Mouse (Mus musculus): ENCODE results near the gene Medag. TPM values are rescaled to one million over a fixed set of nuclear protein-coding genes. Genes with fewer than 3 reads are reported as not detected.

The Medag gene
- polyA plus RNA-seq, 1 experiment, result not detected

- TF ChIP-seq TAL1 (IDR thresholded peaks at IDR 0.05; ENCODE audit: low read length) (no peak), GATA1 (IDR thresholded peaks at IDR 0.05; ENCODE audit: low read length) (no peak)
- Histone ChIP-seq H3K9me3 (ENCODE audit: control insufficient read depth, low read length) (no peaks in the 10 kb centered on the region), H3K36me3 (ENCODE audit: control insufficient read depth) (no peaks in the 10 kb centered on the region), H3K27me3 (ENCODE audit: control insufficient read depth) (no peaks in the 10 kb centered on the region), H3K4me1 (ENCODE audit: control insufficient read depth) (peaks cover 35% of the 10 kb centered on the region), H3K4me3 (replicated peaks) (no peak overlapping the region)
Observed at GRCm38 (mm10) chr5:149434141-149434690, 22.7 kb downstream of the Medag start.

DNA sequence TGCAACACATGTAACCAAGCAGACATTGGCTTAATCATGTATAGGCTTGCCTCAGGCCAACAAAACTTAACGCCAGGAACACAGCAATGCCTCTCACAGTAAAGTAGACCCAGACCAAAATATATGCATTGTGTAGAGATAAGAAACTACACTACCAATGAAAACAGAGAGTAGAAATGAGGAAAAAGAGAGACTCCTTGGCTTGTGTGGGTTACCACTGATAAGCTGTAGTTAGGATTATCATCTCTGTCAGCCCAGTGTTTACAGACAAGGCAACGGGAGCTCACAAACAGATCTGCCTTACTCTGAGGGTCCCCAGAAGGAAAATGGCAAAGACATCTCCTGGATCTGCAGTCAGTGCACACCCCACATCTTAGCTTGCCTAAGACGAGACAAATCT lies 25.0 kb downstream of the Medag start:
- Histone ChIP-seq H3K27me3 (ENCODE audit: control insufficient read depth) (peaks cover 10% of the 10 kb centered on the region), H3K36me3 (ENCODE audit: control insufficient read depth) (no peaks in the 10 kb centered on the region), H3K4me1 (ENCODE audit: control insufficient read depth) (peaks cover 54% of the 10 kb centered on the region), H3K4me3 (replicated peaks) (no peak overlapping the region), H3K9me3 (ENCODE audit: control insufficient read depth, low read length) (no peaks in the 10 kb centered on the region)
- TF ChIP-seq GATA1 (IDR thresholded peaks at IDR 0.05; ENCODE audit: low read length) (no peak), TAL1 (IDR thresholded peaks at IDR 0.05; ENCODE audit: low read length) (no peak)

- Histone ChIP-seq H3K9me3 (ENCODE audit: control insufficient read depth, low read length) (no peaks in the 10 kb centered on the region), H3K4me1 (ENCODE audit: control insufficient read depth) (peaks cover 54% of the 10 kb centered on the region), H3K4me3 (replicated peaks) (no peak overlapping the region), H3K36me3 (ENCODE audit: control insufficient read depth) (no peaks in the 10 kb centered on the region), H3K27me3 (ENCODE audit: control insufficient read depth) (peaks cover 15% of the 10 kb centered on the region)
- TF ChIP-seq GATA1 (IDR thresholded peaks at IDR 0.05; ENCODE audit: low read length) (no peak), TAL1 (IDR thresholded peaks at IDR 0.05; ENCODE audit: low read length) (no peak)
Observed at GRCm38 (mm10) chr5:149437150-149437549, 25.6 kb downstream of the Medag start.

DNA sequence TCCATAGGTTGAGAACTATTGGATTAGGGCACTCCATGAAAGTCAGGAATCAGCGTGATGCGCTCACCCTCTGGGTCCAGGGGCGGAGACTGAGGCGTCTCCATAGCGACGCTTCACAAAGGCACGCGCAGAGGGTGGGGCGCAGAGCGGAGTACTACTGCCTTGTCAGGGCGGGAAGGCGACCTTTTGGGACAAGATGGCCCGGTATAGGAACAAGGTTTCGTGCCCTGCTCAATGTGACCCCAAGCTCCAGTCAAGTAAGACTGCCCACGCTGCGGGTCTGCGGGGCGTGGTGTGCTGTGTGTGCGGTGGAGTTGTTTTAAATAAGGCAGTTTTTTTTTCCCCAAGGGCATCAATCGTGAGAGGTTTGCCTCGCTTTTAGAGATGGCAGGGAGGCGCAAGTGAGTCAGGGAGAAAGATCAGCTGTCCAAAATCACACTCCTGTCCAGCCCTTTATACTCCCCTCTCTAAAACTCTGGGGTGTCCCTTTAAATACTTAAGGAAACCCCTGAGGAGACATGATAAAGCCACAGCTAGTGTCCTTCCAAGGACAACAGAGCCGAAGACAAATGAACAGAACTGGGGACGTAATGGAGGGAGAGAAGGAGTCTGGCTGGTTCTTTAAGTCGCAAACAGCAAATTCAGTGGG lies 28.1 kb downstream of the Medag start, which contains the start of gene Tex26:
Gene Tex26 (plus strand): TSS at position 130 of the 649 bp plus-strand sequence.
- no peak for TF ChIP-seq GATA1 (IDR thresholded peaks at IDR 0.05; ENCODE audit: low read length)
- no peak for TF ChIP-seq TAL1 (IDR thresholded peaks at IDR 0.05; ENCODE audit: low read length)
- Histone ChIP-seq H3K4me3 (replicated peaks) (peak within 1 kb of the TSS; percentile 56), H3K9me3 (ENCODE audit: control insufficient read depth, low read length) (no peaks in the 10 kb centered on the region), H3K4me1 (ENCODE audit: control insufficient read depth) (peaks cover 47% of the 10 kb centered on the region), H3K27me3 (ENCODE audit: control insufficient read depth) (peaks cover 15% of the 10 kb centered on the region), H3K36me3 (ENCODE audit: control insufficient read depth) (no peaks in the 10 kb centered on the region)

GRCm38 (mm10) chr5:149440180-149440573 lies 28.6 kb downstream of the Medag start:
- Histone ChIP-seq H3K9me3 (ENCODE audit: control insufficient read depth, low read length) (no peaks in the 10 kb centered on the region), H3K4me1 (ENCODE audit: control insufficient read depth) (peaks cover 45% of the 10 kb centered on the region), H3K36me3 (ENCODE audit: control insufficient read depth) (no peaks in the 10 kb centered on the region), H3K27me3 (ENCODE audit: control insufficient read depth) (peaks cover 15% of the 10 kb centered on the region), H3K4me3 (replicated peaks) (peak overlapping the region; percentile 56)
- TF ChIP-seq GATA1 (IDR thresholded peaks at IDR 0.05; ENCODE audit: low read length) (no peak), TAL1 (IDR thresholded peaks at IDR 0.05; ENCODE audit: low read length) (no peak)

DNA sequence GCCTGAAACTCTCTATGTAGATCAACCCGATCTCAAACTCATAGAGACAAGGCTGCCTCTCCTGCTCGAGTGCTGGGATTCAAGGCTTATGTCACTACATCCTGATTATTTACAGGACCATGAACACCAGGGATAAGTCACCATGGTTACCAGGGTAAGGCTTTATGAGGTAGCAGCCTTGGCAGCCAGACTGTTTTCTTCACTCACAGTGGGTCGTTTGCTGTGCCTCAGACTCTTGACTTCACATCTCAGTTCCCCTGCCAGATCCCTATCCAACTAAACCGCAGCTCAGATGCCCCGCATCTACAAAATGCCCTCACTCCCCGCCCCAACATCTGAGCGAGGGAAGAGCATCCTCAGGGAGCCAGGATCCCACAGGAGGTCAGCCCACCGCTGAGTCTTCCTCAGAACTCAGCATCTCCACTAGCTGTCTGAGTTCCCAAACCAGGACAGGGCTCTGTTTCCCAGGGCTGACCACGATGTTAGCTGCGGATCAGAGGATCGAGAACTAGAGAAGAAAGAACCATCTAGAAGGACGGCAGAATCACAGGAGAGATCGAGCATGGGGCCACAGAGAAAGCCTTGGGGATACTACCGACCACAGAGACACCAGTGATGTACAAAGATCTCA lies 30.2 kb downstream of the Medag start:
- H3K4me3 ChIP-seq (replicated peaks), result no peak overlapping the region
- peaks cover 30% of the 10 kb centered on the region for H3K4me1 ChIP-seq (ENCODE audit: control insufficient read depth)
- no peaks in the 10 kb centered on the region for H3K9me3 ChIP-seq (ENCODE audit: control insufficient read depth, low read length)

GRCm38 (mm10) chr5:149442277-149442660 lies 30.7 kb downstream of the Medag start:
- Histone ChIP-seq H3K4me3 (replicated peaks) (no peak overlapping the region), H3K36me3 (ENCODE audit: control insufficient read depth) (no peaks in the 10 kb centered on the region), H3K9me3 (ENCODE audit: control insufficient read depth, low read length) (no peaks in the 10 kb centered on the region), H3K4me1 (ENCODE audit: control insufficient read depth) (peaks cover 25% of the 10 kb centered on the region), H3K27me3 (ENCODE audit: control insufficient read depth) (peaks cover 15% of the 10 kb centered on the region)
- TF ChIP-seq TAL1 (IDR thresholded peaks at IDR 0.05; ENCODE audit: low read length) (no peak), GATA1 (IDR thresholded peaks at IDR 0.05; ENCODE audit: low read length) (no peak)

More for the DNA sequence above, 30.2 kb downstream of the Medag start:
- TF ChIP-seq TAL1 (IDR thresholded peaks at IDR 0.05; ENCODE audit: low read length) (no peak), GATA1 (IDR thresholded peaks at IDR 0.05; ENCODE audit: low read length) (no peak)
- Histone ChIP-seq H3K36me3 (ENCODE audit: control insufficient read depth) (no peaks in the 10 kb centered on the region), H3K27me3 (ENCODE audit: control insufficient read depth) (peaks cover 15% of the 10 kb centered on the region)

DNA sequence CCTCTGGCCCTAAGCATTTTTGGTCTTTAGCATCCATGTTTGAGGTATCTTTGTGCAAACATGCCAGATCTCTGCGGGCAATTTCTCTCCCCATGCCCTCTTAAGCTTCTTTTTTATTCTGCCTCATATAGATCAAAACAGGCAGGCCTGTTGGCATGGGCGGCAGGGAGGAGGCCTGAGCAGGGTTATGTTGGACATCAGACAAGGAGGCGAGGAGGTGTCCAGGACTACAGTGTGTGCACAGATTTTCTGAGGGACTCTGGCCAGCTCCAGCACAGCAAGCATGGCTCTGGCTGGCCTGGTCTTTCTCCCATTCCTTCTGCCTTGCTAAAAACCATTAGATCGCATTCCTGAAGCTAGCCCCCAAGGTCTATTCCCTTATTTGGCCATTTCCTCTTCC lies 32.9 kb downstream of the Medag start:
- Histone ChIP-seq H3K9me3 (ENCODE audit: control insufficient read depth, low read length) (peaks cover 2% of the 10 kb centered on the region; the same call in 1 of the 2 replicates), H3K36me3 (ENCODE audit: control insufficient read depth) (no peaks in the 10 kb centered on the region), H3K4me3 (replicated peaks) (no peak overlapping the region), H3K4me1 (ENCODE audit: control insufficient read depth) (peaks cover 17% of the 10 kb centered on the region), H3K27me3 (ENCODE audit: control insufficient read depth) (peaks cover 15% of the 10 kb centered on the region)
- no peak for TF ChIP-seq TAL1 (IDR thresholded peaks at IDR 0.05; ENCODE audit: low read length)
- TF ChIP-seq GATA1 (IDR thresholded peaks at IDR 0.05; ENCODE audit: low read length), result no peak

- H3K4me1 ChIP-seq (ENCODE audit: control insufficient read depth), result no peaks in the 10 kb centered on the region
- H3K36me3 ChIP-seq (ENCODE audit: control insufficient read depth), result no peaks in the 10 kb centered on the region
- peaks cover 2% of the 10 kb centered on the region; the same call in 1 of the 2 replicates for H3K9me3 ChIP-seq (ENCODE audit: control insufficient read depth, low read length)
- H3K27me3 ChIP-seq (ENCODE audit: control insufficient read depth), result peaks cover 5% of the 10 kb centered on the region; the same call in 1 of the 2 replicates
- no peak overlapping the region for H3K4me3 ChIP-seq (replicated peaks)
- TF ChIP-seq TAL1 (IDR thresholded peaks at IDR 0.05; ENCODE audit: low read length), result no peak
- TF ChIP-seq GATA1 (IDR thresholded peaks at IDR 0.05; ENCODE audit: low read length), result no peak
Observed at GRCm38 (mm10) chr5:149446495-149446894, 34.9 kb downstream of the Medag start.

Measured in erythroblast, embryonic 14.5 days (primary cell).